Mouse (Mus musculus): Measurements from ENCODE around the gene Fastkd5.
"Not testable (repeated sequence)": the region's sequence is repeated elsewhere in the genome, so short reads cannot be mapped to it uniquely, and the experiment has no call there.

Fastkd5 gene

GRCm38 (mm10) chr2:130577632-130578031, 52.2 kb downstream of the Fastkd5 start:
- no peak for DNase-seq (ENCODE audit: low read depth, low spot score)

- no peak for DNase-seq (ENCODE audit: low read depth, low spot score)
These were observed 52.8 kb downstream of the Fastkd5 start for GRCm38 (mm10) chr2:130577021-130577420.

GRCm38 (mm10) chr2:130576564-130576963, 53.3 kb downstream of the Fastkd5 start:
- DNase-seq (ENCODE audit: low read depth, low spot score) = not testable (repeated sequence)

DNA sequence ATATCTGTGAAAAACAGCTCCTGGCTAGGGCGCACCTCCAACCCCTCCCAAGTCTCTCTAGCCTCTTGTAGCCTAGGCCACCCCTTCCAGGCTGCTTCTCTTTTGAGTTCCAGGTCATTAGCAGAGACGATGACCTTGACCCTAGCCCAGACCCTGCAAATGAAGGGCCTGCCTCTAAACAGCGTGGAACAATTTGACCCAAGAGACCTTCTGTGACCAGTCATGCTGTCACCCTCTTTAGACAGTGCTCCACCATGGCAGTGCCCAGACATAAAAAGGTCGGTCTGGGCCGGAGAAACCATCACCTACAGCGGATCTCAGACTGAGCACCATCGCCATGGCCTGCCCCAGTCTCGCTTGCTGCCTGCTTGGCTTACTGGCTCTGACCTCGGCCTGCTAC, 54.0 kb downstream of the Fastkd5 start, which contains the start of gene Oxt:
Gene Oxt, plus strand, starts transcription at position 301 of the 400 bp plus-strand sequence.
- no peak for DNase-seq (ENCODE audit: low read depth, low spot score)

- no peak for DNase-seq (ENCODE audit: low read depth, low spot score)
These were observed 54.9 kb downstream of the Fastkd5 start for GRCm38 (mm10) chr2:130574960-130575359.

- no peak for DNase-seq (ENCODE audit: low read depth, low spot score)
These were observed 59.9 kb downstream of the Fastkd5 start for GRCm38 (mm10) chr2:130569926-130570325.

DNA sequence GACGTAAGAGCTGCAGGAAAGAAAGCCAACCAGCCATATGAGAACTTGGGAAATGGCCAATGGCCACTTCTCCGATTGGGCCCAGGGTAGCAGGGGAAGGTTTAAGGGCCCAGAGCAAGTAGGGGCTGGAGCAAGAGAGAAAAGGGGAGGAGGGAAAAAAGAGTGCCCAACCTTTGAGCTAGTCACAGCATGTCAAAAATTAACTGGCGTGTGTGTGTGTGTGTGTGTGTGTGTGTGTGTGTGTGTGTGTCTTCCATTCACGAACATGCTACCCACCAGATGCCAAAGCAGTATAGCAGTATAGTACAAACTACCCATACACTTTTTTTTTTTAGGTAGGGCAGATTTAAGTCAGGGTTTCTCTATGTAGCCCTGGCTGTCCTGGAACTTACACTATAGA, 60.9 kb downstream of the Fastkd5 start:
- DNase-seq (ENCODE audit: low read depth, low spot score) = no peak

GRCm38 (mm10) chr2:130564983-130565382, 64.8 kb downstream of the Fastkd5 start:
- DNase-seq (ENCODE audit: low read depth, low spot score) = no peak

DNA sequence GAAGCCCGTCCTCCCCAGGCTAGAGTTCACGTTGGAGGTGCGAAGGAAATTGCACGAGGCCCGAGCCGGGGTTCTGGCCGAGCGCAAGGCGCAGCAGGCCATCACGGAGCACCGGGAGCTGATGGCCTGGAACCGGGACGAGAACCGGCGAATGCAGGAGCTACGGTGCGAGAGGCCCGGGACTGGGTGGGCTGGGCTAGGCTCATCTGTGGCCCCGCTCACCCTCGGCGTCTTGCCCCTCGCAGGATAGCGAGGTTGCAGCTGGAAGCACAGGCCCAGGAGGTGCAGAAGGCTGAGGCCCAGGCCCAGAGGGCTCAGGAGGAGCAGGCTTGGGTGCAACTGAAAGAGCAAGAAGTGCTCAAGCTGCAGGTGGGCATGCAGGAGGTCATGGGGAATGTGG, 65.8 kb downstream of the Fastkd5 start:
- no peak for DNase-seq (ENCODE audit: low read depth, low spot score)

Data from c-Kit-negative CD71-positive TER-119-positive erythroid progenitor cells, embryonic 14.5 days (primary cell).